ENCODE assay signal across 8 mouse cellular contexts in genomic region chr2:76370656-76370922, GRCm38 (mm10). TPM values are rescaled to one million over a fixed set of nuclear protein-coding genes. Genes with fewer than 3 reads are reported as not detected.
DNase-seq lines count a peak whose midpoint lies in the region; ATAC-seq and TF ChIP-seq lines count a peak whose summit lies in the region.

No protein-coding gene starts in this region.

- TF ChIP-seq CTCF in testis, adult 2 months (IDR thresholded peaks at IDR 0.05; ENCODE audit: control insufficient read depth, insufficient read depth, insufficient replicate concordance, low read depth, low read length), result no peak

- TF ChIP-seq POLR2A in testis, adult 2 months (IDR thresholded peaks at IDR 0.05; ENCODE audit: control insufficient read depth, low read depth, low read length), result no peak
- no peak for TF ChIP-seq POLR2A in limb, embryonic 14.5 days (IDR thresholded peaks at IDR 0.05; ENCODE audit: borderline replicate concordance, extremely low read depth, insufficient read depth, insufficient read length)

- H3K9me3 ChIP-seq in forebrain, embryonic 10.5 days, result no peaks in the 10 kb centered on the region
- H3K9me3 ChIP-seq in limb, embryonic 14.5 days (ENCODE audit: control insufficient read depth, low read length), result no peaks in the 10 kb centered on the region
- H3K9me3 ChIP-seq in stomach, embryonic 15.5 days, result no peaks in the 10 kb centered on the region

- no peak overlapping the region for H3K27ac ChIP-seq in testis, adult 2 months (ENCODE audit: control insufficient read depth, insufficient read depth, low read depth, low read length)
- H3K27ac ChIP-seq in forebrain, embryonic 10.5 days, result peak overlapping the region; percentile 93
- H3K27ac ChIP-seq in limb, embryonic 14.5 days (replicated peaks; ENCODE audit: low read depth, low read length), result no peak overlapping the region
- no peak overlapping the region for H3K27ac ChIP-seq in stomach, embryonic 15.5 days

- intact Hi-C loops in left cerebral cortex, postnatal 4 days (cut with DNase I), result no loop called here

- no peaks in the 10 kb centered on the region; the same call in 1 of the 2 replicates for H3K36me3 ChIP-seq in testis, adult 2 months (ENCODE audit: control insufficient read depth, insufficient read depth, low read length)
- H3K36me3 ChIP-seq in forebrain, embryonic 10.5 days (replicated peaks), result peaks cover 40% of the 10 kb centered on the region
- H3K36me3 ChIP-seq in limb, embryonic 14.5 days (ENCODE audit: control insufficient read depth, insufficient read depth, low read length), result peaks cover 31% of the 10 kb centered on the region
- peaks cover 7% of the 10 kb centered on the region; the same call in 1 of the 2 replicates for H3K36me3 ChIP-seq in stomach, embryonic 15.5 days

- no peak for DNase-seq in testis, postnatal 14 days (ENCODE audit: low spot score)
- DNase-seq in forebrain, embryonic 10.5 days (ENCODE audit: extremely low spot score, low spot score), result no peak
- no peak for DNase-seq in limb, embryonic 14.5 days (ENCODE audit: low spot score)
- DNase-seq in adrenal gland, postnatal 14 days, result no peak
- DNase-seq in left cerebral cortex, postnatal 4 days, result no peak
- DNase-seq in adrenal gland, adult 2 months, result no peak

- WGBS in forebrain, embryonic 10.5 days, result 4% methylated on average over 7 of the region's 7 CpGs
- WGBS in limb, embryonic 14.5 days, result 2% methylated on average over 7 of the region's 7 CpGs
- WGBS in stomach, embryonic 15.5 days, result 1% methylated on average over 7 of the region's 7 CpGs

- no peak; the same call in 1 of the 2 replicates for ATAC-seq in limb, embryonic 14.5 days (ENCODE audit: low FRiP score, low read depth)
- no peak for ATAC-seq in stomach, embryonic 15.5 days (ENCODE audit: insufficient read depth, low FRiP score, low read depth)

- H3K4me1 ChIP-seq in testis, adult 2 months (ENCODE audit: control insufficient read depth, insufficient read depth, low read length), result peaks cover 17% of the 10 kb centered on the region
- peaks cover 13% of the 10 kb centered on the region for H3K4me1 ChIP-seq in forebrain, embryonic 10.5 days
- peaks cover 5% of the 10 kb centered on the region for H3K4me1 ChIP-seq in limb, embryonic 14.5 days (ENCODE audit: control insufficient read depth, insufficient read depth, low read length)
- peaks cover 4% of the 10 kb centered on the region; the same call in 1 of the 2 replicates for H3K4me1 ChIP-seq in stomach, embryonic 15.5 days

- peak overlapping the region; percentile 89 for H3K4me3 ChIP-seq in testis, adult 2 months (ENCODE audit: control insufficient read depth, low read depth, low read length)
- peak overlapping the region; percentile 98 for H3K4me3 ChIP-seq in forebrain, embryonic 10.5 days
- peak overlapping the region; percentile 97 for H3K4me3 ChIP-seq in limb, embryonic 14.5 days (replicated peaks; ENCODE audit: low read length)
- H3K4me3 ChIP-seq in stomach, embryonic 15.5 days (replicated peaks), result peak overlapping the region; percentile 100

- H3K27me3 ChIP-seq in testis, adult 2 months (ENCODE audit: control insufficient read depth, insufficient read depth, low read length), result no peaks in the 10 kb centered on the region
- no peaks in the 10 kb centered on the region for H3K27me3 ChIP-seq in forebrain, embryonic 10.5 days (ENCODE audit: poor library complexity, severe bottlenecking)
- H3K27me3 ChIP-seq in limb, embryonic 14.5 days (ENCODE audit: control insufficient read depth, insufficient read depth, low read length), result no peaks in the 10 kb centered on the region
- H3K27me3 ChIP-seq in stomach, embryonic 15.5 days (replicated peaks), result no peaks in the 10 kb centered on the region

- H3K9ac ChIP-seq in limb, embryonic 14.5 days (ENCODE audit: low read depth, low read length, severe bottlenecking), result peak overlapping the region; percentile 87
- peak overlapping the region; percentile 81 for H3K9ac ChIP-seq in stomach, embryonic 15.5 days

- H3K4me2 ChIP-seq in limb, embryonic 14.5 days (replicated peaks; ENCODE audit: low read depth, low read length, severe bottlenecking), result peak overlapping the region; percentile 84
- H3K4me2 ChIP-seq in stomach, embryonic 15.5 days, result peak overlapping the region; percentile 95

RNA-seq across cellular contexts. Expression of gene Rbm45, which starts 0.8 kb away (rescaled TPM):
- 5.8 and 5.9 TPM in 2 replicates for polyA plus RNA-seq in testis, adult 2 months (2012; rRNA removed)
- polyA plus RNA-seq in forebrain, embryonic 10.5 days (2016; fragmentation: Nextera tagmentation; extraction: Ambion mirVana), result 15.6 and 19.1 TPM in 2 replicates
- 24.9 and 31.2 TPM in 2 replicates for polyA plus RNA-seq in limb, embryonic 14.5 days (2012; rRNA removed)
- 14.8 and 16.8 TPM in 2 replicates for polyA plus RNA-seq in limb, embryonic 14.5 days (2014; fragmentation: Nextera tagmentation; extraction: Ambion mirVana)
- 13.3 and 14.1 TPM in 2 replicates for polyA plus RNA-seq in stomach, embryonic 15.5 days (2015; fragmentation: Nextera tagmentation; extraction: Ambion mirVana)
- 37.4 and 45.4 TPM in 2 replicates for total RNA-seq in adrenal gland, postnatal 14 days (2021)
- 10 to 100 TPM; 39.9 to 42.5 TPM for total RNA-seq in left cerebral cortex, postnatal 4 days (2021)
- 10 to 100 TPM; 41.3 to 58.0 TPM for total RNA-seq in adrenal gland, adult 2 months (2021)
- polyA plus RNA-seq in adrenal gland, adult 2 months (2012; rRNA removed), result 12.5 and 13.5 TPM in 2 replicates

RNA-seq across cellular contexts. Expression of gene Cyct, which starts 10.3 kb away (rescaled TPM):
- 57.2 and 69.9 TPM in 2 replicates for polyA plus RNA-seq in testis, adult 2 months (2012; rRNA removed)
- polyA plus RNA-seq in forebrain, embryonic 10.5 days (2016; fragmentation: Nextera tagmentation; extraction: Ambion mirVana), result not detected in 2 replicates
- polyA plus RNA-seq in limb, embryonic 14.5 days (2012; rRNA removed), result 0.13 and 0.14 TPM in 2 replicates
- 0.30 TPM in 1 of 2 replicates, not detected in the other for polyA plus RNA-seq in limb, embryonic 14.5 days (2014; fragmentation: Nextera tagmentation; extraction: Ambion mirVana)
- not detected in 2 replicates for polyA plus RNA-seq in stomach, embryonic 15.5 days (2015; fragmentation: Nextera tagmentation; extraction: Ambion mirVana)
- not detected in 2 replicates for total RNA-seq in adrenal gland, postnatal 14 days (2021)
- total RNA-seq in left cerebral cortex, postnatal 4 days (2021), result not detected
- not detected for total RNA-seq in adrenal gland, adult 2 months (2021)
- polyA plus RNA-seq in adrenal gland, adult 2 months (2012; rRNA removed), result not detected in 2 replicates

RNA-seq across cellular contexts. Expression of gene Pde11a, which starts 32.0 kb away (rescaled TPM):
- 0.53 and 0.66 TPM in 2 replicates for polyA plus RNA-seq in testis, adult 2 months (2012; rRNA removed)
- 0.05 and 0.16 TPM in 2 replicates for polyA plus RNA-seq in forebrain, embryonic 10.5 days (2016; fragmentation: Nextera tagmentation; extraction: Ambion mirVana)
- polyA plus RNA-seq in limb, embryonic 14.5 days (2012; rRNA removed), result 0.58 and 0.72 TPM in 2 replicates
- 0.33 and 1.1 TPM in 2 replicates for polyA plus RNA-seq in limb, embryonic 14.5 days (2014; fragmentation: Nextera tagmentation; extraction: Ambion mirVana)
- 0.12 and 0.18 TPM in 2 replicates for polyA plus RNA-seq in stomach, embryonic 15.5 days (2015; fragmentation: Nextera tagmentation; extraction: Ambion mirVana)
- total RNA-seq in adrenal gland, postnatal 14 days (2021), result 0.26 and 0.38 TPM in 2 replicates
- total RNA-seq in left cerebral cortex, postnatal 4 days (2021), result 1 to 10 TPM; 1.4 to 2.2 TPM
- under 1 TPM; 0.17 to 0.31 TPM for total RNA-seq in adrenal gland, adult 2 months (2021)
- polyA plus RNA-seq in adrenal gland, adult 2 months (2012; rRNA removed), result 0.09 TPM in 1 of 2 replicates, not detected in the other

RNA-seq across cellular contexts. Expression of gene Osbpl6, which starts 35.7 kb away (rescaled TPM):
- 0.20 and 0.89 TPM in 2 replicates for polyA plus RNA-seq in testis, adult 2 months (2012; rRNA removed)
- polyA plus RNA-seq in forebrain, embryonic 10.5 days (2016; fragmentation: Nextera tagmentation; extraction: Ambion mirVana), result 10.4 and 11.5 TPM in 2 replicates
- polyA plus RNA-seq in limb, embryonic 14.5 days (2012; rRNA removed), result 8.9 and 11.3 TPM in 2 replicates
- 11.5 and 15.1 TPM in 2 replicates for polyA plus RNA-seq in limb, embryonic 14.5 days (2014; fragmentation: Nextera tagmentation; extraction: Ambion mirVana)
- 10.5 and 11.6 TPM in 2 replicates for polyA plus RNA-seq in stomach, embryonic 15.5 days (2015; fragmentation: Nextera tagmentation; extraction: Ambion mirVana)
- total RNA-seq in adrenal gland, postnatal 14 days (2021), result 19.0 and 22.5 TPM in 2 replicates
- total RNA-seq in left cerebral cortex, postnatal 4 days (2021), result 10 to 100 TPM; 45.1 to 49.3 TPM
- total RNA-seq in adrenal gland, adult 2 months (2021), result 10 to 100 TPM; 25.0 to 30.4 TPM
- polyA plus RNA-seq in adrenal gland, adult 2 months (2012; rRNA removed), result 17.3 and 17.7 TPM in 2 replicates

Comparison
In these comparisons a context has a peak if more than half of its experiments do, and no peak if none do; other contexts are left out.
1. RNA of gene Cyct, which starts 10.3 kb away (polyA plus RNA-seq): 57.2 to 69.9 TPM in testis, adult 2 months; 0.13 to 0.30 TPM in limb, embryonic 14.5 days, not detected in forebrain, embryonic 10.5 days, not detected in stomach, embryonic 15.5 days and not detected in adrenal gland, adult 2 months; every median in the first group is over 10 times any median in the second.
2. Peak in every context shown above with its lines, with median percentiles within 50 percentile points of each other: H3K4me3 ChIP-seq.